Mouse (Mus musculus): ENCODE measurements around the gene Tm9sf1. TPM values are rescaled to one million over a fixed set of nuclear protein-coding genes. Genes with fewer than 3 reads are reported as not detected.

Gene Tm9sf1
- polyA plus RNA-seq, 1 experiment: 61.9 TPM

GRCm38 (mm10) chr14:55592226-55592625 is 51.4 kb downstream of the Tm9sf1 start:
- H3K4me1 ChIP-seq (ENCODE audit: control insufficient read depth, insufficient read depth, low read length): peaks cover 2% of the 10 kb centered on the region
- H3K4me3 ChIP-seq (ENCODE audit: insufficient read depth, low read length): peak overlapping the region; percentile 78
- TF ChIP-seq CTCF (IDR thresholded peaks at IDR 0.05; ENCODE audit: low read depth, low read length): no peak
- H3K27ac ChIP-seq (ENCODE audit: insufficient read depth, low read depth, low read length): no peak overlapping the region

- peak within 1 kb of the TSS; percentile 95 for H3K27ac ChIP-seq (ENCODE audit: insufficient read depth, low read depth, low read length)
- H3K4me3 ChIP-seq (ENCODE audit: insufficient read depth, low read length): peak within 1 kb of the TSS; percentile 94
- TF ChIP-seq CTCF (IDR thresholded peaks at IDR 0.05; ENCODE audit: low read depth, low read length) (no peak), POLR2A (IDR thresholded peaks at IDR 0.05; ENCODE audit: borderline replicate concordance, low read depth, low read length) (no peak)
- H3K4me1 ChIP-seq (ENCODE audit: control insufficient read depth, insufficient read depth, low read length): peaks cover 2% of the 10 kb centered on the region
Measured at GRCm38 (mm10) chr14:55591331-55591891, 52.2 kb downstream of the Tm9sf1 start, which contains the start of gene Rnf31. Rnf31 (plus strand) TSS chr14:55591708.

GRCm38 (mm10) chr14:55590748-55591330 is 52.8 kb downstream of the Tm9sf1 start, which contains the start of gene Psme2:
Psme2 (minus strand) TSS chr14:55591113.
- H3K4me1 ChIP-seq (ENCODE audit: control insufficient read depth, insufficient read depth, low read length): peaks cover 8% of the 10 kb centered on the region
- peak within 1 kb of the TSS; percentile 95 for H3K27ac ChIP-seq (ENCODE audit: insufficient read depth, low read depth, low read length)
- TF ChIP-seq CTCF (IDR thresholded peaks at IDR 0.05; ENCODE audit: low read depth, low read length): no peak
- TF ChIP-seq POLR2A (IDR thresholded peaks at IDR 0.05; ENCODE audit: borderline replicate concordance, low read depth, low read length): no peak
- H3K4me3 ChIP-seq (ENCODE audit: insufficient read depth, low read length): peak within 1 kb of the TSS; percentile 94

GRCm38 (mm10) chr14:55589771-55590448 is 53.7 kb downstream of the Tm9sf1 start:
- TF ChIP-seq CTCF (IDR thresholded peaks at IDR 0.05; ENCODE audit: low read depth, low read length) (no peak), POLR2A (IDR thresholded peaks at IDR 0.05; ENCODE audit: borderline replicate concordance, low read depth, low read length) (no peak)
- peaks cover 13% of the 10 kb centered on the region for H3K4me1 ChIP-seq (ENCODE audit: control insufficient read depth, insufficient read depth, low read length)
- peak overlapping the region; percentile 76 for H3K4me3 ChIP-seq (ENCODE audit: insufficient read depth, low read length)
- H3K27ac ChIP-seq (ENCODE audit: insufficient read depth, low read depth, low read length): peak overlapping the region; percentile 62

DNA sequence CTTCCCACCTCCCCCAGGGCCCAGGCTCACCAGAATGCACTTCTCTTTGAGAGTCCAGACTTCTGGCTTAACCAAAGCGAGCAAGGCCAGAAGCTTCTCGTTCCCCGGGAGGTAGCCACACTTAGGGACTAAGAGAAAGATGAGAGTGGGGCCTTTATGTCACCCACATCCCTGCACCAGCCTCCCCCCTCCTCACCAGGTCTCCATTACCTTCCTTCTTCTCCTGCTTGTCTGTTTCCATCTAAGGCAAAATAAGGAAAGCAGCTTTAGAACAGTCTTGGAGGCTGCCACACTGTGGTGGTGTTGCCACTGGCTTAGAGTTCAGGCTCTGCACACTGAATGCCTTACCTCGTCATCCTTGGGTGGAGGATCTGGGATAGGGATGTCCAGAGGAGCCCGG is 54.3 kb downstream of the Tm9sf1 start:
- H3K27ac ChIP-seq (ENCODE audit: insufficient read depth, low read depth, low read length): no peak overlapping the region
- TF ChIP-seq POLR2A (IDR thresholded peaks at IDR 0.05; ENCODE audit: borderline replicate concordance, low read depth, low read length) (no peak), CTCF (IDR thresholded peaks at IDR 0.05; ENCODE audit: low read depth, low read length) (no peak)
- peaks cover 17% of the 10 kb centered on the region for H3K4me1 ChIP-seq (ENCODE audit: control insufficient read depth, insufficient read depth, low read length)
- no peak overlapping the region for H3K4me3 ChIP-seq (ENCODE audit: insufficient read depth, low read length)

GRCm38 (mm10) chr14:55586149-55586548 is 57.5 kb downstream of the Tm9sf1 start:
- no peak overlapping the region for H3K4me3 ChIP-seq (ENCODE audit: insufficient read depth, low read length)
- peaks cover 18% of the 10 kb centered on the region for H3K4me1 ChIP-seq (ENCODE audit: control insufficient read depth, insufficient read depth, low read length)
- H3K27ac ChIP-seq (ENCODE audit: insufficient read depth, low read depth, low read length): peak overlapping the region; percentile 63
- TF ChIP-seq POLR2A (IDR thresholded peaks at IDR 0.05; ENCODE audit: borderline replicate concordance, low read depth, low read length) (no peak), CTCF (IDR thresholded peaks at IDR 0.05; ENCODE audit: low read depth, low read length) (no peak)

Other genes starting within 250 kb of the Tm9sf1 start
- gene Dhrs4, start 165.0 kb downstream of the Tm9sf1 start, polyA plus RNA-seq (2012; ENCODE audit: insufficient read depth, insufficient read length, missing spikeins): 28.3 and 33.4 TPM in 2 replicates
- 0.43 TPM in 1 of 2 replicates, not detected in the other for gene Carmil3, start 153.2 kb downstream of the Tm9sf1 start, polyA plus RNA-seq (2012; ENCODE audit: insufficient read depth, insufficient read length, missing spikeins)
- not detected in 2 replicates for gene Cpne6, start 133.4 kb downstream of the Tm9sf1 start, polyA plus RNA-seq (2012; ENCODE audit: insufficient read depth, insufficient read length, missing spikeins)
- gene Nrl, start 118.8 kb downstream of the Tm9sf1 start, polyA plus RNA-seq (2012; ENCODE audit: insufficient read depth, insufficient read length, missing spikeins): not detected in 2 replicates
- 34.7 and 38.6 TPM in 2 replicates for gene Pck2, start 103.5 kb downstream of the Tm9sf1 start, polyA plus RNA-seq (2012; ENCODE audit: insufficient read depth, insufficient read length, missing spikeins)
- 54.5 and 57.0 TPM in 2 replicates for gene Dcaf11, start 83.8 kb downstream of the Tm9sf1 start, polyA plus RNA-seq (2012; ENCODE audit: insufficient read depth, insufficient read length, missing spikeins)
- gene A730061H03Rik, start 83.4 kb downstream of the Tm9sf1 start, polyA plus RNA-seq (2012; ENCODE audit: insufficient read depth, insufficient read length, missing spikeins): not detected in 2 replicates
- gene Fitm1, start 68.2 kb downstream of the Tm9sf1 start, polyA plus RNA-seq (2012; ENCODE audit: insufficient read depth, insufficient read length, missing spikeins): not detected in 2 replicates
- 382 and 397 TPM in 2 replicates for gene Psme1, start 65.7 kb downstream of the Tm9sf1 start, polyA plus RNA-seq (2012; ENCODE audit: insufficient read depth, insufficient read length, missing spikeins)
- 19.3 and 21.9 TPM in 2 replicates for gene Emc9, start 58.5 kb downstream of the Tm9sf1 start, polyA plus RNA-seq (2012; ENCODE audit: insufficient read depth, insufficient read length, missing spikeins)
- 219 and 291 TPM in 2 replicates for gene Psme2, start 52.7 kb downstream of the Tm9sf1 start, polyA plus RNA-seq (2012; ENCODE audit: insufficient read depth, insufficient read length, missing spikeins)
- gene Rnf31, start 52.1 kb downstream of the Tm9sf1 start, polyA plus RNA-seq (2012; ENCODE audit: insufficient read depth, insufficient read length, missing spikeins): 38.5 and 45.6 TPM in 2 replicates
- gene Irf9, start 40.2 kb downstream of the Tm9sf1 start, polyA plus RNA-seq (2012; ENCODE audit: insufficient read depth, insufficient read length, missing spikeins): 74.7 and 77.7 TPM in 2 replicates
- 0.25 TPM in 1 of 2 replicates, not detected in the other for gene Rec8, start 25.8 kb downstream of the Tm9sf1 start, polyA plus RNA-seq (2012; ENCODE audit: insufficient read depth, insufficient read length, missing spikeins)
- 31.4 and 33.3 TPM in 2 replicates for gene Ipo4, start 7.8 kb downstream of the Tm9sf1 start, polyA plus RNA-seq (2012; ENCODE audit: insufficient read depth, insufficient read length, missing spikeins)
- gene Gm49378, start 5.9 kb downstream of the Tm9sf1 start, polyA plus RNA-seq (2012; ENCODE audit: insufficient read depth, insufficient read length, missing spikeins): 0.59 and 3.0 TPM in 2 replicates
- gene Tssk4, start 6.4 kb upstream of the Tm9sf1 start, polyA plus RNA-seq (2012; ENCODE audit: insufficient read depth, insufficient read length, missing spikeins): 1.6 and 1.7 TPM in 2 replicates
- 35.9 and 36.3 TPM in 2 replicates for gene Mdp1, start 16.7 kb upstream of the Tm9sf1 start, polyA plus RNA-seq (2012; ENCODE audit: insufficient read depth, insufficient read length, missing spikeins)
- gene Gmpr2, start 28.1 kb upstream of the Tm9sf1 start, polyA plus RNA-seq (2012; ENCODE audit: insufficient read depth, insufficient read length, missing spikeins): 38.8 and 41.2 TPM in 2 replicates
- 318 and 335 TPM in 2 replicates for gene Nedd8, start 28.3 kb upstream of the Tm9sf1 start, polyA plus RNA-seq (2012; ENCODE audit: insufficient read depth, insufficient read length, missing spikeins)
- gene Tinf2, start 38.0 kb upstream of the Tm9sf1 start, polyA plus RNA-seq (2012; ENCODE audit: insufficient read depth, insufficient read length, missing spikeins): 18.0 and 19.5 TPM in 2 replicates
- 0.59 and 1.1 TPM in 2 replicates for gene Tgm1, start 70.1 kb upstream of the Tm9sf1 start, polyA plus RNA-seq (2012; ENCODE audit: insufficient read depth, insufficient read length, missing spikeins)
- gene Rabggta, start 78.5 kb upstream of the Tm9sf1 start, polyA plus RNA-seq (2012; ENCODE audit: insufficient read depth, insufficient read length, missing spikeins): 28.2 and 29.4 TPM in 2 replicates
- 117 and 120 TPM in 2 replicates for gene Dhrs1, start 101.9 kb upstream of the Tm9sf1 start, polyA plus RNA-seq (2012; ENCODE audit: insufficient read depth, insufficient read length, missing spikeins)
- gene Nop9, start 101.9 kb upstream of the Tm9sf1 start, polyA plus RNA-seq (2012; ENCODE audit: insufficient read depth, insufficient read length, missing spikeins): 17.1 and 22.1 TPM in 2 replicates
- 0.67 TPM in 1 of 2 replicates, not detected in the other for gene Cideb, start 114.7 kb upstream of the Tm9sf1 start, polyA plus RNA-seq (2012; ENCODE audit: insufficient read depth, insufficient read length, missing spikeins)
- 0.15 and 0.25 TPM in 2 replicates for gene Ltb4r2, start 117.6 kb upstream of the Tm9sf1 start, polyA plus RNA-seq (2012; ENCODE audit: insufficient read depth, insufficient read length, missing spikeins)
- gene Ltb4r1, start 122.2 kb upstream of the Tm9sf1 start, polyA plus RNA-seq (2012; ENCODE audit: insufficient read depth, insufficient read length, missing spikeins): 1.5 and 1.7 TPM in 2 replicates
- not detected in 2 replicates for gene Adcy4, start 140.3 kb upstream of the Tm9sf1 start, polyA plus RNA-seq (2012; ENCODE audit: insufficient read depth, insufficient read length, missing spikeins)
- gene Ripk3, start 145.1 kb upstream of the Tm9sf1 start, polyA plus RNA-seq (2012; ENCODE audit: insufficient read depth, insufficient read length, missing spikeins): 28.4 and 31.8 TPM in 2 replicates
- gene Nfatc4, start 179.3 kb upstream of the Tm9sf1 start, polyA plus RNA-seq (2012; ENCODE audit: insufficient read depth, insufficient read length, missing spikeins): 0.36 and 0.99 TPM in 2 replicates
- 2.3 and 3.2 TPM in 2 replicates for gene Nynrin, start 210.2 kb upstream of the Tm9sf1 start, polyA plus RNA-seq (2012; ENCODE audit: insufficient read depth, insufficient read length, missing spikeins)
- gene Cbln3, start 240.6 kb upstream of the Tm9sf1 start, polyA plus RNA-seq (2012; ENCODE audit: insufficient read depth, insufficient read length, missing spikeins): 0.16 TPM in 1 of 2 replicates, not detected in the other
- 26.8 and 28.9 TPM in 2 replicates for gene Khnyn, start 241.1 kb upstream of the Tm9sf1 start, polyA plus RNA-seq (2012; ENCODE audit: insufficient read depth, insufficient read length, missing spikeins)